Mouse (Mus musculus) layer of hippocampus, postnatal 10 days (tissue): ENCODE measurements around the gene Kifap3. TPM values are rescaled to one million over a fixed set of nuclear protein-coding genes. Genes with fewer than 3 reads are reported as not detected.

Experiments used
- DNase-seq, 2 experiments: peaks; one replicate each; pipeline ENCODE4 v3.0.0; 2021; ENCODE audit warnings: low spot score in 2 of 2
- total RNA-seq, 2 experiments: library from RNA; stranded (reverse); gene quantifications; 2 replicates each; pipeline ENCODE4 v1.2.3; 2021

Gene Kifap3
- total RNA-seq, 2 experiments from 2014 or later, result 203 to 208 TPM

GRCm38 (mm10) chr1:163964008-163964689 lies 184.8 kb downstream of the Kifap3 start:
- DNase-seq, result no peak

Other genes starting within 250 kb of the Kifap3 start
- gene Mettl11b, start 54.4 kb upstream of the Kifap3 start, total RNA-seq, result 1 to 10 TPM; 1.2 TPM
- 10 to 100 TPM; 21.6 to 22.8 TPM for gene Scyl3, start 149.5 kb downstream of the Kifap3 start, total RNA-seq
- gene BC055324, start 215.2 kb downstream of the Kifap3 start, total RNA-seq, result 1 to 10 TPM; 2.0 to 2.3 TPM
- 1 to 10 TPM; 4.5 to 4.7 TPM for gene Mettl18, start 215.3 kb downstream of the Kifap3 start, total RNA-seq